Comparison of ENCODE assay signal across 8 mouse cellular contexts in genomic region chr1:97018978-97019377, GRCm38 (mm10).
A peak's percentile ranks its signal among the peaks of the same experiment; 100 is the strongest.
DNase-seq lines count a peak whose midpoint lies in the region; ATAC-seq lines count a peak whose summit lies in the region.

No protein-coding gene starts in this region.

- H3K4me3 ChIP-seq in forebrain, embryonic 14.5 days (ENCODE audit: low read depth, low read length): no peak overlapping the region
- H3K4me3 ChIP-seq in forebrain, embryonic 15.5 days: no peak overlapping the region
- H3K4me3 ChIP-seq in heart, embryonic 11.5 days (ENCODE audit: low read depth, low read length): no peak overlapping the region

- no peak overlapping the region for H3K4me2 ChIP-seq in forebrain, embryonic 14.5 days (ENCODE audit: low read length)
- H3K4me2 ChIP-seq in forebrain, embryonic 15.5 days (replicated peaks): no peak overlapping the region
- no peak overlapping the region for H3K4me2 ChIP-seq in heart, embryonic 11.5 days

- ATAC-seq in forebrain, embryonic 14.5 days: 0 out of 2 replicates have a peak, but pooled peaks have one; percentile 32
- ATAC-seq in forebrain, embryonic 15.5 days (replicated peaks): no peak
- no peak for ATAC-seq in heart, embryonic 11.5 days (replicated peaks; ENCODE audit: insufficient number of reproducible peaks, low FRiP score, low TSS enrichment)

- no peaks in the 10 kb centered on the region for H3K9me3 ChIP-seq in forebrain, embryonic 14.5 days (replicated peaks; ENCODE audit: control insufficient read depth, low read length)
- no peaks in the 10 kb centered on the region for H3K9me3 ChIP-seq in forebrain, embryonic 15.5 days
- no peaks in the 10 kb centered on the region for H3K9me3 ChIP-seq in heart, embryonic 11.5 days (replicated peaks; ENCODE audit: control insufficient read depth, low read length)

- H3K4me1 ChIP-seq in forebrain, embryonic 14.5 days (ENCODE audit: control insufficient read depth, insufficient read depth, low read length): no peaks in the 10 kb centered on the region
- no peaks in the 10 kb centered on the region for H3K4me1 ChIP-seq in forebrain, embryonic 15.5 days
- H3K4me1 ChIP-seq in heart, embryonic 11.5 days (ENCODE audit: control insufficient read depth, insufficient read depth, low read length): no peaks in the 10 kb centered on the region

- peak; percentile 87 for DNase-seq in forebrain, embryonic 14.5 days (ENCODE audit: low spot score)
- peak; percentile 37 for DNase-seq in urinary bladder, postnatal 14 days (ENCODE audit: low spot score)
- DNase-seq in urinary bladder, postnatal 10 days (ENCODE audit: low spot score): no peak
- peak; percentile 49 to 85 for DNase-seq in frontal cortex, postnatal 36 days (ENCODE audit: low spot score in 2 of 2)
- DNase-seq in left cerebral cortex, postnatal 10 days (ENCODE audit: extremely low spot score in 1 of 2, low spot score in 2 of 2): peak; percentile 32 to 44
- peak; percentile 60 to 71 for DNase-seq in right cerebral cortex, postnatal 10 days (ENCODE audit: low spot score in 2 of 2)

- intact Hi-C loops in left cerebral cortex, postnatal 10 days (cut with DNase I): loop anchor here (2.0 kb wide), 1 partner anchor 172 kb away; no protein-coding TSS in a partner anchor

- no peaks in the 10 kb centered on the region for H3K27me3 ChIP-seq in forebrain, embryonic 14.5 days (replicated peaks; ENCODE audit: control insufficient read depth, insufficient read depth, low read length)
- no peaks in the 10 kb centered on the region for H3K27me3 ChIP-seq in forebrain, embryonic 15.5 days
- H3K27me3 ChIP-seq in heart, embryonic 11.5 days (ENCODE audit: control insufficient read depth, insufficient read depth, low read length): no peaks in the 10 kb centered on the region

- no peaks in the 10 kb centered on the region for H3K36me3 ChIP-seq in forebrain, embryonic 14.5 days (ENCODE audit: control insufficient read depth, insufficient read depth, low read length)
- no peaks in the 10 kb centered on the region for H3K36me3 ChIP-seq in forebrain, embryonic 15.5 days
- no peaks in the 10 kb centered on the region for H3K36me3 ChIP-seq in heart, embryonic 11.5 days (ENCODE audit: control insufficient read depth, insufficient read depth, low read length)

- H3K27ac ChIP-seq in forebrain, embryonic 14.5 days (ENCODE audit: low read depth, low read length): no peak overlapping the region
- no peak overlapping the region for H3K27ac ChIP-seq in forebrain, embryonic 15.5 days (replicated peaks)
- no peak overlapping the region for H3K27ac ChIP-seq in heart, embryonic 11.5 days (ENCODE audit: low read depth, low read length)

- no peak overlapping the region for H3K9ac ChIP-seq in forebrain, embryonic 14.5 days (ENCODE audit: low read length)
- H3K9ac ChIP-seq in forebrain, embryonic 15.5 days (replicated peaks): no peak overlapping the region
- no peak overlapping the region for H3K9ac ChIP-seq in heart, embryonic 11.5 days (ENCODE audit: low read depth, low read length)
